Mouse (Mus musculus) liver, embryonic 11.5 days (tissue): Measurements from ENCODE around the gene Itgad. TPM values are rescaled to one million over a fixed set of nuclear protein-coding genes. Genes with fewer than 3 reads are reported as not detected.

Source experiments
- ATAC-seq: fragments of 200-750 bp; cut with Nextera tagmentation; replicated peaks from 2 replicates; pipeline ENCODE4 v1.8.0; 2017; ENCODE audit warnings: moderate number of reproducible peaks, mild to moderate bottlenecking, moderate TSS enrichment, moderate library complexity; ENCODE audit not compliant: low FRiP score
- DNase-seq: peaks from one replicate; pipeline ENCODE4 v3.0.0-alpha.2; 2017; ENCODE audit warnings: low spot score
- H3K27ac ChIP-seq: fragments of 300-500 bp; sonication (generic); 2 replicates; pipeline ENCODE4 v1.5.1; 2014; ENCODE audit warnings: mild to moderate bottlenecking, low read depth, low read length, control low read depth
- H3K27me3 ChIP-seq: fragments of 300-500 bp; sonication (generic); replicated peaks from 2 replicates; pipeline ENCODE4 v1.6.1; 2014; ENCODE audit warnings: low read length, mixed read lengths; ENCODE audit not compliant: control insufficient read depth, insufficient read depth
- H3K36me3 ChIP-seq: fragments of 300-500 bp; sonication (generic); 2 replicates; pipeline ENCODE4 v1.6.1; 2014; ENCODE audit warnings: mild to moderate bottlenecking, low read length, moderate library complexity, mixed read lengths; ENCODE audit not compliant: control insufficient read depth, insufficient read depth
- H3K4me1 ChIP-seq: fragments of 300-500 bp; sonication (generic); replicated peaks from 2 replicates; pipeline ENCODE4 v1.6.1; 2014; ENCODE audit warnings: low read length, mixed read lengths; ENCODE audit not compliant: control insufficient read depth, insufficient read depth
- H3K4me2 ChIP-seq: fragments of 300-500 bp; sonication (generic); 2 replicates; pipeline ENCODE4 v1.6.1; 2014; ENCODE audit warnings: mild to moderate bottlenecking, control low read depth, moderate library complexity
- H3K4me3 ChIP-seq: fragments of 300-500 bp; sonication (generic); 2 replicates; pipeline ENCODE4 v1.5.1; 2014; ENCODE audit warnings: low read depth, low read length, control low read depth
- H3K9ac ChIP-seq: fragments of 300-500 bp; sonication (generic); 2 replicates; pipeline ENCODE4 v1.6.1; 2014; ENCODE audit warnings: low read depth, low read length, control low read depth
- H3K9me3 ChIP-seq: fragments of 300-500 bp; sonication (generic); 2 replicates; pipeline ENCODE4 v1.6.1; 2016; ENCODE audit warnings: low read length, inconsistent platforms, mixed read lengths; ENCODE audit not compliant: control insufficient read depth
- WGBS: fragments of 180-500 bp; shearing (Covaris S2); extraction: QIAGEN DNeasy Blood & Tissue Kit; methylation state at CpG from one replicate; pipeline ENCODE4 v1.1.7; 2014; 5-methylcytosine and 5-hydroxymethylcytosine counted together
- polyA plus RNA-seq: library from polyadenylated mRNA; unstranded; fragments of >200 nt; fragmentation: Nextera tagmentation; extraction: Ambion mirVana; gene quantifications from 2 replicates; pipeline ENCODE4 v1.2.1, GENCODE M21; 2014

Itgad gene
- polyA plus RNA-seq, 1 experiment from 2014 or later = not detected

DNA sequence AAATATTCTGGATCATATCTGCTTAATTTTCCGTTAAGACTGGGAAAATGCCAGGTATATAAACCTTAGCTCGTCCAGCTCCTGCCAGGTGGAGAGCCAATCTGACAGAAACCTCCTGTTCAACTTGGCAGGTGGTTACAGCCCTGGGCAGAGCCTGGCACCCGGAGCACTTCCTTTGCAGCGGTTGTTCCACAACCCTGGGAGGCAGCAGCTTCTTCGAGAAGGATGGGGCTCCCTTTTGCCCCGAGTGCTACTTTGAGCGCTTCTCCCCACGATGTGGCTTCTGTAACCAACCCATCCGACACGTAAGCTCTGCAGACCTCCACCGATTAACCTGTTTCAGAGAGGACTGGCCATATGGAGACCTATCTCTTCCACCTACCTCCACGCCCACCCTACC, 97.8 kb downstream of the Itgad start:
- Histone ChIP-seq H3K9me3 (no peaks in the 10 kb centered on the region), H3K4me3 (no peak overlapping the region), H3K4me1 (peaks cover 4% of the 10 kb centered on the region), H3K27me3 (peaks cover 13% of the 10 kb centered on the region), H3K9ac (no peak overlapping the region), H3K36me3 (peaks cover 4% of the 10 kb centered on the region), H3K4me2 (peak overlapping the region; percentile 49), H3K27ac (no peak overlapping the region)
- 62% methylated on average over 12 of the region's 12 CpGs for WGBS
- DNase-seq (peak; percentile 27), ATAC-seq (no peak)

DNA sequence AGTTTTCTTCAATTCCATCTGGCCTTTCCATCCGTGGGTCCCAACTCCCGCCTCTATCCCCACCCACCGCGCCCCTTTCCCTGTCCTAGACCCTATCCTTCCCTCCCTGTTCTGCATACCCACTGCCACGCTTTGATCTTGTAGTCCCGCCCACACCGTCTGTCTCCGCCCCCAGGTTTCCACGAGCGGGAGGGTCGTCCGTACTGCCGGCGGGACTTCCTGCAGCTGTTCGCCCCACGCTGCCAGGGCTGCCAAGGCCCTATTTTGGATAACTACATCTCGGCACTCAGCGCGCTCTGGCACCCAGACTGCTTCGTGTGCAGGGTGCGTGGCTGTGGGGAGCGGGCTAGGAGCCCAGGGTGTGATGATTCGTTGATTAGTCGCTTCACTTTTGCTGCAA, 98.4 kb downstream of the Itgad start:
- no peak overlapping the region for H3K27ac ChIP-seq
- WGBS = 24% methylated on average over 24 of the region's 24 CpGs
- no peak overlapping the region for H3K4me3 ChIP-seq
- H3K36me3 ChIP-seq = peaks cover 4% of the 10 kb centered on the region
- peaks cover 7% of the 10 kb centered on the region for H3K4me1 ChIP-seq
- H3K4me2 ChIP-seq = peak overlapping the region; percentile 49
- H3K9me3 ChIP-seq = no peaks in the 10 kb centered on the region
- no peak for ATAC-seq
- DNase-seq = peak; percentile 35
- 0 out of 2 replicates have a peak overlapping the region, but pooled peaks have one; percentile 5 for H3K9ac ChIP-seq
- H3K27me3 ChIP-seq = peaks cover 13% of the 10 kb centered on the region

GRCm38 (mm10) chr7:128254978-128255377, 100.8 kb downstream of the Itgad start:
- Histone ChIP-seq H3K4me2 (no peak overlapping the region), H3K9ac (no peak overlapping the region), H3K36me3 (peaks cover 4% of the 10 kb centered on the region), H3K27ac (no peak overlapping the region), H3K4me3 (no peak overlapping the region), H3K27me3 (peaks cover 16% of the 10 kb centered on the region), H3K4me1 (peaks cover 5% of the 10 kb centered on the region; the same call in 1 of the 2 replicates), H3K9me3 (no peaks in the 10 kb centered on the region)
- no peak for ATAC-seq
- no peak for DNase-seq
- WGBS = 58% methylated on average over 2 of the region's 2 CpGs

GRCm38 (mm10) chr7:128255757-128256156, 101.6 kb downstream of the Itgad start:
- Histone ChIP-seq H3K9me3 (no peaks in the 10 kb centered on the region), H3K27me3 (peaks cover 16% of the 10 kb centered on the region), H3K36me3 (peaks cover 4% of the 10 kb centered on the region), H3K27ac (no peak overlapping the region), H3K9ac (no peak overlapping the region), H3K4me3 (no peak overlapping the region), H3K4me2 (no peak overlapping the region), H3K4me1 (peaks cover 5% of the 10 kb centered on the region; the same call in 1 of the 2 replicates)
- WGBS = 72% methylated on average over 5 of the region's 5 CpGs
- ATAC-seq (no peak), DNase-seq (no peak)

DNA sequence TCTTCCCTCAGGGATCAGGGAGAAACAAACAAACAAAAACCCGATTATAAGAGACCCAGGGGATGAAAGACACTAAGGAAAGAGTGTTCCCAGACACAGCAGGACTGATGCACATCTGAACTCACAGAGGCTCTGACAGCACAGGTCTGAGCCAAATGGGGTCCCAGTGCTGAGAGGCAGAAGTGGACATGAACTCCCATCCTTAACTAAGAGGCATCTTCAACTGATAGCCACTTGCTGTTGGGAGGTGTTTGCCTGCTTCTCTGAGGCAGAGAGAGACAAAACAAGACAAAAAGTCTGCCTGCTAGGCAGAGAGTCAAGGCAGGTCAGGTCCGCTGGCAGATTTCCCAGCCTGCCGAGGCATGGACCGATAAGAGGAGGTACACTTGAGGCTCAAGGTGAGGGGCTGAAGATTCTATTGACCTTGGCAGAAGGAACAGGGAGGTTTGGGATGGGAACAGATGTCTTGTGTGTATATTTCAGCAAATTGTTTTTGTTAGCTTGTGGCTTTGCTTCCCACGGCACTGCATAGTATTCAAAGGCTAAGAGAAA, 102.7 kb downstream of the Itgad start:
- peaks cover 14% of the 10 kb centered on the region for H3K27me3 ChIP-seq
- no peak overlapping the region for H3K9ac ChIP-seq
- no peak for ATAC-seq
- DNase-seq = no peak
- H3K27ac ChIP-seq = no peak overlapping the region
- H3K4me1 ChIP-seq = peaks cover 5% of the 10 kb centered on the region; the same call in 1 of the 2 replicates
- no peak overlapping the region for H3K4me2 ChIP-seq
- H3K4me3 ChIP-seq = no peak overlapping the region
- H3K9me3 ChIP-seq = no peaks in the 10 kb centered on the region
- WGBS = 58% methylated on average over 5 of the region's 5 CpGs
- H3K36me3 ChIP-seq = peaks cover 4% of the 10 kb centered on the region

DNA sequence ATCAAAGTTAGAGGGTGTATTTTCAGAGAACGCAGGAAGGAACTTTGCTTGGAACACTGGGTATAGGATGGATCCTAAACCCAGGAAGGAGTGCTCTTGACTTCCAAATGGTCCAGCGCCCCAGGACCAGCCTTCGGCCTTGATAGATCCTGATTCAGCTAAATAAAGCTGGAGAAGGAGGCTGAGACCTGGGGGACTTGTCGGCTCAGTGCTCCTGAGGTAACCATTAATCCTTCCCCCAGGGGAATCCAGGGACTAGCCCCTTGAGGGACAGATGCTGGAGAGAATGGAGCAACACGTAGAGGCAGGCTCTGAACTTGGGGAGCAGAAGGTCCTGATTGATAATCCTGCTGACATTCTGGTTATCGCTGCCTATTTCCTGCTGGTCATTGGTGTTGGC, 111.2 kb downstream of the Itgad start, which contains the start of gene Slc5a2:
Slc5a2 (plus strand) TSS at position 247 of the 400 bp plus-strand sequence.
- 69% methylated on average over 6 of the region's 6 CpGs for WGBS
- H3K4me3 ChIP-seq = no peak within 1 kb of the TSS
- H3K27me3 ChIP-seq = peaks cover 5% of the 10 kb centered on the region; the same call in 1 of the 2 replicates
- no peak within 1 kb of the TSS for H3K4me2 ChIP-seq
- ATAC-seq (no peak), DNase-seq (no peak)
- no peak within 1 kb of the TSS for H3K9ac ChIP-seq
- peaks cover 4% of the 10 kb centered on the region for H3K4me1 ChIP-seq
- no peaks in the 10 kb centered on the region for H3K9me3 ChIP-seq
- no peaks in the 10 kb centered on the region for H3K36me3 ChIP-seq
- no peak within 1 kb of the TSS for H3K27ac ChIP-seq

- peaks cover 10% of the 10 kb centered on the region for H3K4me1 ChIP-seq
- no peak overlapping the region for H3K9ac ChIP-seq
- WGBS = 64% methylated on average over 5 of the region's 5 CpGs
- no peak overlapping the region for H3K27ac ChIP-seq
- H3K36me3 ChIP-seq = peaks cover 4% of the 10 kb centered on the region; the same call in 1 of the 2 replicates
- no peak overlapping the region for H3K4me2 ChIP-seq
- H3K4me3 ChIP-seq = no peak overlapping the region
- DNase-seq = no peak
- no peak for ATAC-seq
- H3K27me3 ChIP-seq = peaks cover 5% of the 10 kb centered on the region; the same call in 1 of the 2 replicates
- no peaks in the 10 kb centered on the region for H3K9me3 ChIP-seq
These were observed 111.9 kb downstream of the Itgad start for GRCm38 (mm10) chr7:128266056-128266455.

DNA sequence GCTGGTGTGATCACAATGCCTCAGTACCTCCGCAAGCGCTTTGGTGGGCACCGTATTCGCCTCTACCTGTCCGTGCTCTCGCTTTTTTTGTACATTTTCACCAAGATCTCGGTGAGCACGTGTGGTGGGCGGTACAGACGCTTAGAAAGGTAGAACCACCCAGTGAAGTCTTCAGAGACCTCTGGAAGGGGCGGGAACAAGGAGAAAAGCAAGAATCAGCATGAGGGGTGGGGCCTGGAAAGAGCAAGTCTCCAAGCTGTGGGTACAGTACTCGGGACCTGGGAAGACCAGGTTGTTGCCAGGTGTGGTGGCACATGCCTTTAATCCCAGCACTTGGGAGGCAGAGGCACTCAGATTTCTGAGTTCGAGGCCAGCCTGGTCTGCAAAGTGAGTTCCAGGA, 113.2 kb downstream of the Itgad start:
- peaks cover 11% of the 10 kb centered on the region for H3K4me1 ChIP-seq
- H3K27me3 ChIP-seq = peaks cover 5% of the 10 kb centered on the region; the same call in 1 of the 2 replicates
- ATAC-seq (no peak), DNase-seq (no peak)
- 65% methylated on average over 13 of the region's 13 CpGs for WGBS
- H3K9me3 ChIP-seq = no peaks in the 10 kb centered on the region
- H3K4me2 ChIP-seq = no peak overlapping the region
- H3K27ac ChIP-seq = no peak overlapping the region
- H3K9ac ChIP-seq = no peak overlapping the region
- H3K4me3 ChIP-seq = no peak overlapping the region
- H3K36me3 ChIP-seq = peaks cover 13% of the 10 kb centered on the region; the same call in 1 of the 2 replicates

- H3K9ac ChIP-seq = no peak overlapping the region
- H3K27ac ChIP-seq = no peak overlapping the region
- no peaks in the 10 kb centered on the region for H3K9me3 ChIP-seq
- peaks cover 5% of the 10 kb centered on the region; the same call in 1 of the 2 replicates for H3K27me3 ChIP-seq
- no peak for DNase-seq
- H3K4me3 ChIP-seq = no peak overlapping the region
- peaks cover 13% of the 10 kb centered on the region; the same call in 1 of the 2 replicates for H3K36me3 ChIP-seq
- 87% methylated on average over 7 of the region's 7 CpGs for WGBS
- no peak overlapping the region for H3K4me2 ChIP-seq
- ATAC-seq = no peak
- peaks cover 11% of the 10 kb centered on the region for H3K4me1 ChIP-seq
These were observed 113.6 kb downstream of the Itgad start for GRCm38 (mm10) chr7:128267813-128268212.
